Mouse (Mus musculus) urinary bladder, adult 2 months (tissue): ENCODE results near the gene Nek10. TPM values are rescaled to one million over a fixed set of nuclear protein-coding genes. Genes with fewer than 3 reads are reported as not detected.
"Not testable (repeated sequence)": the region's sequence is repeated elsewhere in the genome, so short reads cannot be mapped to it uniquely, and the experiment has no call there.

Experiments
- DNase-seq: peaks from one replicate; pipeline ENCODE4 v3.0.0; 2022; ENCODE audit warnings: low spot score
- polyA plus RNA-seq: library from polyadenylated mRNA; depleted of rRNA; stranded (reverse); fragments of >200 nt; gene quantifications from 2 replicates; pipeline ENCODE4 v1.2.3, GENCODE M21; 2012; rRNA removed

The Nek10 gene
- polyA plus RNA-seq, 1 experiment, result 0.04 TPM

DNA sequence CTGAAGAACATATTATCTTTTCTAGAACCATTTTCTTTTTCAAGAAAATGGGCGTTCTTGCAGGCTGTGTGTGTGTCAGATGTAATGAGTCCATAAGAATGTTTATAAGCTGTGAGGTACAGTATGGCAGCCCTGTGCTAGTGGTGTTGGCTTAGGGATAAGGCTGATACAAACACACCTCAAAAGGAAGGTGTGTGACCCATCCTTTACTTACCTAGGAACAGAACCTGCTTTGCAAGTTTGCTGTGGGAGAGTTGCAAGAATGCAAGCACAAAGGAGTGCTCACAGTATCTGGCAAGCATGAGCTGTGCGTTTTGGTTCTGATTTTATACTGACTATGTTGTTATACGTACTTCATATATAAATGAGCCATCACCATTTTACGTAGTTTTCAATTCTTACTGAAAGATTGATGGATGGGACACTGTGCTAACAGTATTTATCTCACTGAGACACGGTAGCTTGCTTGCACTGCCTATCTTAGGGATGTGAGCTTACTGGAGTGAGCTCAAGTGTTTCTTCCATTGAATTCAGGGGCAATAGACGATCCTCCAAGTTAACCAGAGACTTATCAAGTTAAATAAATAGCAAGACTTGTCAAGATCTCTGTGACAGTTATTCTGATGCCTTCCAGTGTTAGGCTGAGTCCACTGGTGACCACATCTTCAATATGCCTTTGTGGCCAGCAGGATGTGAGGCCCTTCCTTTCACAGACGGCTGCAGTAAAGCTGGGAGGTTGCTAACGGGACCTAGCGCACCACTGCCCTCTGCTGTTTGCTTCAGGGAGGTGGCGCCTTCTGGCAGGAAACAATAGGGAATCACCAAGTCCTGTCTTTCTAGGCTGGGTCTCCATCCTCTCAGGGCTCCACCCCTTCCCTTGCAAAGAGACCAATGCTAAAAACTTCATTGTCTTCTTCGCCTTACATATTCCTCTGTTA is 181.8 kb downstream of the Nek10 start:
- peak; percentile 21 for DNase-seq

DNA sequence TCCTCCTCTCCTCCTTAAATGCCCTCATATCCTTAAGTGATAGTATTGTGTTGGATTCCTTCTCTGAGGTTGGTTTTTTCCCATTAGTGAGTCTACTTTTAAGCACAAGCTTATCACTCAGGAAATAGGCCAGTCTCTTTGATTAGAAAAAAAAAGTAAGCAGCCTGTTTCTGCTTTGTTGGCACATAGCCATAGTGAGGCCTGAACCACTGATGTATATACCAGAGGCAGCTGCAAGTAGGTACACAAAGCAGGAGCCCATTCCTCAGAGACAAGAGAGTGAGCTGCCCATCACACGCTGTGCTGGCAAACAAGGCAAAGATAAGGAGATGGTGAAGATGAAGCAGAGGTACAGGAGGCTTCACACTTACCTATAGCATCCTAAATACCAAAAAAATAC is 184.2 kb downstream of the Nek10 start:
- no peak for DNase-seq

DNA sequence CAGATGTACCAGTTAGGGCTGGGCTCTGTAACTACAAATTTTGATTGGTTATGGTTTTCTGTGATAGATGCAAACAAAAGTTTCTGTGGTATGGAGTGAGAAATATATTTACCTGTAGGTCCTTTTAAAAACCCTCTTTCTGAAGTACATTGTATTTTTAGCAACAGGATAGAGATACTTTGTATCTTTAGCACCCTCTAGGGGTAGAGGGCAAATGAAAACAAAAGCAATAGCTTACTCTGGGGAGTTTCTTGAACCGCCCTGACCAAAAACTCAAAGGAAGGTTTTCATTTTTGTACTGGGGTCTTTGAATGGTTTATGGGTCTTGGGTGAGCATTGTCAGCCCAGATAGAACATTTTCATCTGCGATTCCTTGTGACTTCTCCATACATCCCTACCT is 188.4 kb downstream of the Nek10 start:
- DNase-seq, result no peak

DNA sequence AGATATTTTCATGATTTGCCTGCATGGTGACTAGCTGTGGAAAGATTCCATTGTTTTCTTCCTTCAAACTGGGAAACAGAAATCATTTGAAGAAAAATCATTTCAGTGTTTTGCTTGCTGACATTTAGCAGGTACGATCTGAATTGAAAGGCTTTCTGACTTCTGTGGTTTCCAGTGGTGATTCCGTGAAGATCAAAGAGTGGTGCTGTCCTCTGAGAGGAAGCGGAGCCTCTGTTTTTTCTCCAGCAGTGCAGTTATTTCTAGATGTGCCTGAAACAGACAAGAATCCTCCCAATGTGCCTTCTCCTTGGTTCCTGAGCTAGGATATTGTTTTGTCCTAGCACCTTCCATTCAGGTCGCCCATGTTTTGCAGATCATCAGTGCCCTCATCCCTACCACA is 208.2 kb downstream of the Nek10 start:
- no peak for DNase-seq

DNA sequence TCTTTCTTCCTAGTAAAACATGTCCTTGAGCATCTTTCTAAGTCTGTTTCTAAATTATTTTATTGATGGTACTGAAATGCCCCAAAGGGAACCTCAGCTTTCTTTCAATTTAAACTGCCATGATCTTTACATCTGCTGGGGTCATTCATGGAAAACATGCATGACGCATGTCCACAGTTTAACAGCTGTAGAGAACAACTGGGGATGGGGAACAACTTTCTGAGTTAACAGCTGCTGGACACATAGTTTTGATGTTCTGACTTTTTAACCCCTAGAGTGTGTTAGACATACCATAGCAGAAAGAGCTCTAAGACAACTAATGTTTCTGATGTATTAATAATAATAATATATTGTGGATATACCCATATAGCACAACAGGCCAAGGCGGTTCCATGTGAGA is 211.6 kb downstream of the Nek10 start:
- no peak for DNase-seq

DNA sequence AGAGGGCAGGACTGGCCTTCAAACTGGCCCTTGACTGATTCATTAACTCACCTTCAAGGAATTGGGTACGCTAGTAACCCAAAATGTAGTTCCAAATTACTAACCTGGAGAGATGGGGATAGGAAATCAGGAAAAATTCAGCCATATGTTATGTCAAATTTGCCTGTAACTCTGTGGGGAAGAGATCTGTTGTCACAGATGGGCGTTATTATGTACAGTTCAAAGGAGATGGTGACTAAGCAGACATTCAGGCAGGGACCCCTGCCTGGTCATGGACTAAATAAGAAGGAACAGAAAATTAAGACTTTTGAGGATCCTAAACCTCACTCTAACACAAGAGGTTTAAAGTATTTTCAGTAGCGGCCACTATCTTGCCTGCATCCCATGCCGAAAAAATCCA is 227.4 kb downstream of the Nek10 start:
- not testable (repeated sequence) for DNase-seq

DNA sequence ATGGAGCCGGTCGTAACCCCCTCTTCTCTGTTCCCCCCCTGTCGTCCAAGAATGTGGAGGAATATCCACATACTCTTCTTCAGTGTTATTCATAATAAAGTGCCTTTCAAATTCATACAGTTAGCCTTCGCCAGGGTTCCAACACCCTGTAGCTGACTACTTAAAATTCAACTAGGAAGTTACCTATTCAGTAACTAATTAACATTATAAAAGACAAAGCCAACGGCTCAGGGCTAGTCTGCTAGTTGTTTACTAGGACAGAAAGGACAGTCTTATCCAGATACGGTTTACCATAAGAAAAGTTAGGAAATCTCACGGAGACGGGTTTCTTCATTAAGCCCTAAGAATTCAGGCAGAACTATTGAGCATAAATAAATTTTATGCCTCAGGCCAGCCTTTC is 231.4 kb downstream of the Nek10 start:
- not testable (repeated sequence) for DNase-seq

DNA sequence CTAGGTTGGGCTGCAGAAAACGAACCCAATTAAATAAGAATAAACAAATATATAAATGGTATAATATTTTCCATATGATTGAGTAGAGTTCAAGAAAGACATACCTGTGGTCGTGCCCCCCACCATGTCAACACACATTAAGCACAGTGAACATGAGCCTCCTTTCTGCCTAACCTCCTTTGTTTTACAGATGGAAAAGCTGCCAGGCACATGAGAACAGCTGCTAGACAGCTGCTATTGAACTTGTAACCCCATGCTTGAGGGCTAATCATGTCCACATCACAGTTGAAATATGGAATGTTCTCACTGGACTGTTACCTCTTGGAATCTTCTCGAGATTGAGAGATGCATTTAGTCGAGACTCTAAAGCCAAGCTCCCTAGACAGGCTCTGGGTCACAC is 245.0 kb downstream of the Nek10 start:
- DNase-seq, result no peak

DNA sequence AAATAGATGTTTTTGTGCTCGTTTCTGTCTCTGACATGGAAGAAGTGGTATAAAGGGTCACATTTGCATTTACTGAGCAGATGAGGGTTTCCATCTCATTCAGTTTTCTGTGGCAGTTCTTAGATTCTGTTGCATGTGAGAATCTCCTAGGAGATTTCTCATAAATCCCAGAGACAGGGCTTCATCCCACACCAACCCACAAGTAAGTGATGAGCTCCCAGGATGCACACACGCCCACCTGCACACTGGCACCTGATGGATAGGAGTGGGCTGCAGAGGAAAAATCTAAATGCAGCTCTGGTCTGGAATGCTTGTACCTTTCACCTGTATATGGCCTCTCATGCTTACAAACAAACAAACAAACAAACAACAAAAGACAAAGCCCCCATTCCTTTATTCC is 258.3 kb downstream of the Nek10 start:
- no peak for DNase-seq

Other genes with a start within 250 kb of the Nek10 start
- 12.1 and 15.5 TPM in 2 replicates for gene Slc4a7, start 101.1 kb upstream of the Nek10 start, polyA plus RNA-seq